Mouse (Mus musculus) kidney, postnatal 25 days (tissue): ENCODE results near the gene Vopp1.

Source experiments
- DNase-seq, 2 experiments: peaks; one replicate each; pipeline ENCODE4 v3.0.0; 2021; ENCODE audit warnings: mixed read lengths in 2 of 2

Gene Vopp1

GRCm38 (mm10) chr6:57782658-57783057 is 42.3 kb downstream of the Vopp1 start:
- no peak for DNase-seq

DNA sequence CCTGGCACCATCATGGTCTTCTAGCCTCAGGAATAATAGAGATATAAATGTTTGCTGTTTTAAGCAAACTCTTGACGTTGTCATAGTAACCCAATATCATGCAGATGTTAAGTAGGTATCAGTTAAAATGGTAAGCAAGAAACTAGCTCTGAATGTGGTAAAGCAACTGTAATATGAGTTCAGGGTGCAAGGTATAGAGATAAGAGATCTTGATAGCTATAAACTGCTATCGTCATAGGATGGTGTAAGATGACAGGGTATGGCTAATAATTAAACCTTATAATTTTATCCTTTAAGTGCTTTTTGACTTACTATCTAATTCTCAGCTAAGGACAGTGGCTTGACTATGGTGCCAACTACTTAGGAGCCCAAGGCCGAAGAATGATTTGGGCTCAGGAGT is 44.6 kb downstream of the Vopp1 start:
- no peak for DNase-seq

DNA sequence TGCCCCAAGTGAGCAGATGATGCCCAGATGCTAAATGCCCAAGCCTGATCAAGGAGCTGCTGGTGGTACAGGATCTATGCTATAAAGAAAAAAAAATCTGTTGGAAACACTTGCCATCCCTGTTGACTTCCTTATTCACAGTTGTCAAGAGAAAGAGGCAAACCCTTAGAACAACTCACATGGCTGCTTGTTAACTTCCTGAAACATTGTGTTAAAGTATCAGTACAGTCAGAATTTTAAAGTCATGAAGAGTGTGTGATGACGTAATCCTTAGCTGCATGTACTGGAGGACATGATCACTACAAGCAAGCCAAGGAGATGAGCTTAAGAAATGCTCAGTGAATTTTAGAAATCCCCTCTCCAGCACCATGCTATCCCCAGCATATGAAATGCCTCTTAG is 51.2 kb downstream of the Vopp1 start:
- no peak for DNase-seq

- DNase-seq, result no peak
Observed at GRCm38 (mm10) chr6:57770467-57771190, 54.3 kb downstream of the Vopp1 start.

DNA sequence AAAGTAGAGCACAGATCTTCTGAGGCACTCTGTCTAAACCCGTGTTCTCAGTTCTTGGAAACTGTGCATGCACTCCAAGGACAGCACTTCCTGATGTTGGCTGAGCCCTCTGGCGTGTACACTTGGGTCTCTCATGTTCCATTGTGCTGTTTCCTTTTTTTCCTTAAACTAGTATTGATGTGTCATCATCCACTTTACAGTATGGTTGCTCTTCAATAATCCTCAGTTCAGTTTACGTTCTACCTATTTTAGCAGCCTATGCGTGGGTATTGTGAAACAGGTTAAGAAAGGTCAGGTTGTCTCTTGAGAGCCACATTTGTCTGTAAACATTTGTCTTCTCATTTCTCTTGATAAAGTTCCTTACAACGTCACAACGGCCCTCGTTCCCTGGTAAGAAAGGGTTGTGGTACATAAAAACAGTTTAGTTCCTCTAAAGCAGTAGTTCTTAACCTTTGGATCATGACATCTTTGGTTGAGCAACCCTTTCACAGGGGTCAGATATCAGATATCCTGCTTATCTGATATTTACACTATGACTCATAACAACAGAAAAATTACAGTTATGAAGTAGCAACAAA is 55.9 kb downstream of the Vopp1 start:
- DNase-seq, result no peak

- no peak for DNase-seq
Observed at GRCm38 (mm10) chr6:57767112-57767868, 57.7 kb downstream of the Vopp1 start.

- DNase-seq, result no peak
Observed at GRCm38 (mm10) chr6:57766287-57766686, 58.7 kb downstream of the Vopp1 start.

- peak in 1 of 2 experiments; percentile 12 for DNase-seq
Observed at GRCm38 (mm10) chr6:57765095-57765878, 59.7 kb downstream of the Vopp1 start.

GRCm38 (mm10) chr6:57763054-57763453 is 61.9 kb downstream of the Vopp1 start:
- DNase-seq, result no peak

- no peak for DNase-seq
Observed at GRCm38 (mm10) chr6:57753962-57754759, 70.8 kb downstream of the Vopp1 start.

DNA sequence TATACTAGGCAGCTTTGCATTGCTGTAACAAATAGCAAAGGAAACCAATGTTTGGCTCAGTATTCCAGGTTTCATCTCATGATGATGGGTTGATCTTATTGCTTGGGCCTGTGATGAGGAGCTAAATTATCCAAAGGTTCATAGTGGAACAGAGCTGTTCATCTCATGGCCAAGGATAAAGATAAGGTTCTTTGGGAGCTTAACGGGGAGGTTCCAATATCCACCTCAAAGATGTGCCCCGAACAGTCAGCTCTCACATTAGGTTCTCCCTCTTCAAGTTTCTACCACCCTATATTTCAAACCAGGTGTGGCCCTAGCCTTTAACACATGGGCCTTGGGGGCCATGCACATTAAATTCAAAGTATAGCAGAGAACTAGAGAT is 79.2 kb downstream of the Vopp1 start:
- no peak for DNase-seq

DNA sequence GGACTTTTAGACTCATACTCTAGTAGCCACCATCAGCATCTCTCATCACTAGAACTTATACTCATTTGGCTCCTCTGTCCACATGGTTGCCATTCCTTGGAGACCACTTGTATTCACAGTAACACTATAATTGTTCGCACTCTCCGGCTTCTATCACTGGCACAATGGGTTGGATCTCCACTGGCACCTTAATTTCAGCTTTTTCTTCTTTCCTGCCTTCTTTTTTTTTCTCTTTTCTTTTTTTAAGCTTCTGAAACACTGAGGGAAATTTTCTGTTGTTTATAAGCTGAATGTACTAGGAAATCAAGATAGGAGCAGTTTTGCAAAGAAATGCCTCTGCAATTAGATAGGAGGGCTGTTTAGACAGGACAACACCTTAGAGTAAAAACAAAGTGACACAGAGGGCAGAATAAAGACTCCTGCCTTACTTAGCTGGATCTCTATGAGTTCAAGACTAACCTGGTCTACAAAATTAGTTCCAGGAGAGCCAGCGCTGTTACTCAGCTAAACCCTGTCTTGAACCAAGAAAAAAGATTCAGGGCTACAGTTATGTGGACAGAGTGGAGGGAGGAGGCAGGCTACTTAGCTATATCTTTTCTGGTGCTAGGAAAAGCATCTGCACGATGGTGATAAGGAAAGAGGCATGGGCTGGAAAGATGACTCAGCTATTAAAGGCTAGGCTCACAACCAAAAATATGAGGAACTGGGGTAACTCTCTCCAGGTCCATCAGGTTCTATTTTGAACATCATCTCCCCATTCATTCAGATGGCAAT is 79.8 kb downstream of the Vopp1 start:
- DNase-seq, result no peak

DNA sequence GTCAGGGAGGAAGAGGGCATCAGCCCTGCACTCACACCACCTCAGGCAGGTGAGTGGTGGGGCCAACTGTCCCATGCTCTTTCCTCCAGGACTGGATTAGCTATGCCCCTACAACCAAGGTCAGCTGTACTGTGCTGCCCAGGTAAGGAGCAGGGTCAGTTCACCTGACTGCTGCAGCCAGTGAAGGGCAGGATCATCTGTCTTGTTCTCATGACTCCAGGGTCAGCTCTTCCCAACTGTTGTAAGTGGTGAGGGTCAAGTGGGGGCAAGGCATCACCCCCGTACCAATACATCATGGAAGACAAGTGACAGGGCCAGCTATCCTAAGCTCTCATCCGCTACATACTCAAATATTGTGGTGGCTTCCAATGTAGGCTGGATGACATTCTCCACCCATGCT is 80.8 kb downstream of the Vopp1 start:
- no peak for DNase-seq

- peak in 1 of 2 experiments; percentile 25 for DNase-seq
Observed at GRCm38 (mm10) chr6:57743333-57743732, 81.6 kb downstream of the Vopp1 start.

GRCm38 (mm10) chr6:57742749-57743148 is 82.2 kb downstream of the Vopp1 start:
- DNase-seq, result no peak

GRCm38 (mm10) chr6:57721347-57721746 is 103.6 kb downstream of the Vopp1 start:
- DNase-seq, result no peak

GRCm38 (mm10) chr6:57711726-57712125 is 113.2 kb downstream of the Vopp1 start:
- no peak for DNase-seq

- no peak for DNase-seq
Observed at GRCm38 (mm10) chr6:57706721-57707120, 118.2 kb downstream of the Vopp1 start.

GRCm38 (mm10) chr6:57703703-57704102 is 121.3 kb downstream of the Vopp1 start:
- no peak for DNase-seq

DNA sequence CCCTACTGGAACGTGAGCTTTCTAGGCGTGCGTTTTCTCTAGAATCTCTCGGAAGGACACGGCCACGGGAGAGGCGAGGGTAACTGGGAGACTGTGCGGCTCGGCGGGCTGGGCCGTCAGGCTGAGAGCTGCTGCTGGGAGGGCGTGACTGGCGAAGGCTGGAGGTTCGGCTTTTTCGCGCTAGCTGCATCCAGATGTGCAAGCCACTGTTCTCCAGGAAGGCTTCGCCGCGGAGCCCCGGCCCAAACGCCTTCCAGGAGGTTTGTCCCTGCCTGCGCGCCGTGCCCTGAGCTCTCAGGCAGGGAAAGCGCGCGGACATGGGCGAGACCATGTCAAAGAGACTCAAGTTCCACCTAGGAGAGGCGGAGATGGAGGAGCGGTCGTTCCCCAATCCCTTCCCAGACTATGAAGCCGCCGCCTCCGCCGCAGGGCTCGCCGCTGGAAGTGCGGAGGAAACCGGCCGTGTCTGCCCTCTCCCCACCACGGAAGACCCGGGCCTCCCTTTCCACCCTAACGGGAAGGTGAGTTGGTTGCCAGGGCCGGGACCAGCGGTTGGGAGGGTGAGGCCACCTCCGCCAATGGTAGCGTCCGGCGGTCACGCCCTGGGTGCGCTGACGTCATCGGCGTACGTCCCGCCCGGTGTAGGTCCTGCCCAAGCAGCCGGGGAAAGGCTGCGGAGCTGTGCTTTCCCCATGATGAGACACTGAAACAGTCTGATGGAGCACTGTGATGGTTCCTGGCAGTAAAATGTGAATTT is 122.0 kb downstream of the Vopp1 start:
- DNase-seq, result peak; percentile 97 to 98

GRCm38 (mm10) chr6:57702376-57702742 is 122.6 kb downstream of the Vopp1 start, which contains the start of gene Lancl2:
TSS of gene Lancl2 (plus strand) at chr6:57702540.
- DNase-seq, result peak; percentile 33 to 51
